Mouse (Mus musculus) MEL (cell line): Measurements from ENCODE around the gene Slc30a9.

Experiments
- CTCF ChIP-seq, 3 experiments: IDR thresholded peaks in 2 of 3; conservative IDR thresholded peaks in 1 of 3; 2 replicates each; pipeline ENCODE4 v1.5.1; 2011 to 2012; ENCODE audit warnings: low read length in 3 of 3, low read depth in 2 of 3, mild to moderate bottlenecking in 2 of 3, improper control_type of control experiment in 1 of 3, inconsistent platforms in 1 of 3, mixed read lengths in 1 of 3, moderate library complexity in 1 of 3; ENCODE audit not compliant: control insufficient read depth in 1 of 3, insufficient read depth in 1 of 3, poor library complexity in 1 of 3, severe bottlenecking in 1 of 3
- E2F4 ChIP-seq: IDR thresholded peaks from 2 replicates; pipeline ENCODE4 v1.6.1; 2011; ENCODE audit warnings: low read depth, low read length, improper control_type of control experiment, borderline replicate concordance
- EP300 ChIP-seq, 2 experiments: IDR thresholded peaks; 2 replicates each; pipeline ENCODE4 v1.6.1; 2011; ENCODE audit warnings: improper control_type of control experiment in 2 of 2, low read length in 2 of 2, low read depth in 1 of 2, mild to moderate bottlenecking in 1 of 2
- JUND ChIP-seq: IDR thresholded peaks from 2 replicates; pipeline ENCODE4 v1.6.1; 2011; ENCODE audit warnings: low read depth, mild to moderate bottlenecking, improper control_type of control experiment, low read length
- MAX ChIP-seq: IDR thresholded peaks from 2 replicates; pipeline ENCODE4 v1.6.1; 2011; ENCODE audit warnings: low read length, improper control_type of control experiment
- POLR2A ChIP-seq, 2 experiments: IDR thresholded peaks; 2 replicates each; pipeline ENCODE4 v1.6.1; 2011 to 2012; ENCODE audit warnings: low read length in 2 of 2, mild to moderate bottlenecking in 2 of 2, control low read depth in 1 of 2, improper control_type of control experiment in 1 of 2, low read depth in 1 of 2, moderate library complexity in 1 of 2; ENCODE audit not compliant: control insufficient read depth in 1 of 2, insufficient read depth in 1 of 2, poor library complexity in 1 of 2
- RAD21 ChIP-seq: IDR thresholded peaks from 2 replicates; pipeline ENCODE4 v1.6.1; 2011; ENCODE audit warnings: mild to moderate bottlenecking, low read depth, low read length, improper control_type of control experiment
- USF1 ChIP-seq: IDR thresholded peaks from 2 replicates; pipeline ENCODE4 v1.6.1; 2014; ENCODE audit warnings: low read depth, mild to moderate bottlenecking, inconsistent platforms, low read length, improper control_type of control experiment, moderate library complexity
- ZKSCAN1 ChIP-seq: IDR thresholded peaks from 2 replicates; pipeline ENCODE4 v1.6.1; 2012; ENCODE audit warnings: low read depth, mild to moderate bottlenecking, inconsistent platforms, low read length, improper control_type of control experiment, moderate library complexity
- ZNF384 ChIP-seq: IDR thresholded peaks from 2 replicates; pipeline ENCODE4 v1.6.1; 2012; ENCODE audit warnings: low read depth, mild to moderate bottlenecking, inconsistent platforms, low read length, improper control_type of control experiment

DNA sequence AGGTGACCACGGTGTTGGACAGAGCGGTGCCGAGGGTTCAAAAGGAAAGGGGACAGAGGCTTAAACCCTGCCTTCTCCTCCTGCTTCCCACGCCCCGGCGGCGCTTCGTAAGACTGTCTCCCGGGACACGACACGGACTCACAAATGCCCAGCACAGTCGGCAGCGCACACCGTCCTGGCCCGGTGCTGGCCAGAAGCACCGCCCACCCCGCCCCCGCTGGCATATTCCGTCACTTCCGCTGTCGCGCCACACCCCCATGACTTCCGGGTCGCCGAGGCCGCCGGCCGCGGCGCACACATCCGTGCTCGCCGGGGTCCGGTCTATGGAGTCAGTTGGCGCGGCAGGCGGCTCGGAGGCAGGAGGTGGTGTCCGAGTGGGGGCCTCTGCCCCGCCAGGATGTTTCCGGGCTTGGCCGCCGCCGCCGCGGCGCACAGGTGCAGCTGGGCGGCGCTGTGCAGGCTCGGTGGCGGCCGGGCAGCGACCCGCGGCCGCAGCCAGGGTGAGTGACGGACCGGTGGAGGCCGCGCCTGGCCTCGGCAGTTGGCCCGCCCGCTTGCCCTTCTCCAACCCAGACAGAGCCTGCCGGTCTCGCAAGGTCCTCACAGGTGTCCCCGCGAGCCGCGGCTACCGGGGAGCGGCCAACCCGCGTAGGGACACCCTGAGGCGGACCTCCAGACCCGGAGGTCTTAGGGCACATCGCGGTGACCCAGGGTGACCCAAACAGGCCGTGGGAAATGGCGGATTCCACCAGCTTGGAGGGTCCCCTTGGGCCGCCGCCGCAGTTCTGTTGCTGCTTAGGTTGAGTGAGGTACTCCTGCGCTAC is at the start of gene Slc30a9:
- no peak for TF ChIP-seq ZNF384
- TF ChIP-seq USF1, result 0 out of 2 replicates have a peak, but pooled peaks have one; percentile 11
- no peak for TF ChIP-seq EP300 (IDR thresholded peaks at IDR 0.05; ENCODE audit: low read depth in 1 of 2, low read length in 2 of 2)
- TF ChIP-seq MAX, result no peak
- TF ChIP-seq CTCF (IDR thresholded peaks at IDR 0.05 in 2 of 3, conservative IDR thresholded peaks at IDR 0.05 in 1 of 3; ENCODE audit: control insufficient read depth in 1 of 3, insufficient read depth in 1 of 3, low read depth in 2 of 3, low read length in 3 of 3, poor library complexity in 1 of 3, severe bottlenecking in 1 of 3), result 0 out of 6 replicates have a peak, but pooled peaks of 1 of the 3 experiments have one; percentile 3
- TF ChIP-seq ZKSCAN1, result no peak
- TF ChIP-seq POLR2A (IDR thresholded peaks at IDR 0.05; ENCODE audit: control insufficient read depth in 1 of 2, insufficient read depth in 1 of 2, low read depth in 1 of 2, low read length in 2 of 2, poor library complexity in 1 of 2), result peak; percentile 94 to 95; a peak in 3 of 4 replicates
- TF ChIP-seq JUND, result no peak
- TF ChIP-seq RAD21, result no peak
- no peak for TF ChIP-seq E2F4
